Mouse (Mus musculus): ENCODE results near the gene Frmd4b.

- TF ChIP-seq CTCF (IDR thresholded peaks at IDR 0.05) = no peak
- TF ChIP-seq EP300 (IDR thresholded peaks at IDR 0.05) = 0 out of 2 replicates have a peak, but pooled peaks have one; percentile 18
Observed at GRCm38 (mm10) chr6:97349355-97350138, 267.8 kb downstream of the Frmd4b start.

Measured in lung, postnatal 0 days (tissue).